Mouse (Mus musculus) cerebellum, adult 11-12 months (tissue): ENCODE results near the gene Hacd3.
A peak's percentile ranks its signal among the peaks of the same experiment; 100 is the strongest.
"Not testable (repeated sequence)": the region's sequence is repeated elsewhere in the genome, so short reads cannot be mapped to it uniquely, and the experiment has no call there.

Experiments
- DNase-seq: peaks from one replicate; pipeline ENCODE4 v3.0.0; 2022

Hacd3 gene

GRCm38 (mm10) chr9:65016978-65017827 lies 4.3 kb downstream of the Hacd3 start:
- no peak for DNase-seq

GRCm38 (mm10) chr9:65016241-65016977 lies 5.1 kb downstream of the Hacd3 start:
- no peak for DNase-seq

GRCm38 (mm10) chr9:65015461-65016222 lies 5.9 kb downstream of the Hacd3 start:
- DNase-seq: no peak

GRCm38 (mm10) chr9:65011304-65011703 lies 10.2 kb downstream of the Hacd3 start:
- no peak for DNase-seq

- no peak for DNase-seq
Measured at GRCm38 (mm10) chr9:65010632-65011031, 10.9 kb downstream of the Hacd3 start.

GRCm38 (mm10) chr9:65005737-65006136 lies 15.8 kb downstream of the Hacd3 start:
- DNase-seq: no peak

GRCm38 (mm10) chr9:65001481-65001880 lies 20.0 kb downstream of the Hacd3 start:
- DNase-seq: no peak

GRCm38 (mm10) chr9:64995464-64995863 lies 26.0 kb downstream of the Hacd3 start:
- DNase-seq: not testable (repeated sequence)

GRCm38 (mm10) chr9:64990291-64990690 lies 31.2 kb downstream of the Hacd3 start:
- no peak for DNase-seq

GRCm38 (mm10) chr9:64988443-64988842 lies 33.0 kb downstream of the Hacd3 start:
- DNase-seq: no peak

GRCm38 (mm10) chr9:64987651-64988050 lies 33.8 kb downstream of the Hacd3 start:
- no peak for DNase-seq

GRCm38 (mm10) chr9:64985807-64986206 lies 35.7 kb downstream of the Hacd3 start:
- no peak for DNase-seq

- DNase-seq: no peak
Measured at GRCm38 (mm10) chr9:64985037-64985794, 36.3 kb downstream of the Hacd3 start.

GRCm38 (mm10) chr9:64981904-64982303 lies 39.6 kb downstream of the Hacd3 start:
- DNase-seq: no peak

- no peak for DNase-seq
Measured at GRCm38 (mm10) chr9:64980548-64980947, 40.9 kb downstream of the Hacd3 start.

- no peak for DNase-seq
Measured at GRCm38 (mm10) chr9:64960978-64961320, 60.5 kb downstream of the Hacd3 start.

GRCm38 (mm10) chr9:64960117-64960977 lies 61.1 kb downstream of the Hacd3 start, which contains the start of gene Ints14:
Gene Ints14, plus strand, starts transcription at chr9:64960905.
- DNase-seq: peak; percentile 93

GRCm38 (mm10) chr9:64957276-64957675 lies 64.2 kb downstream of the Hacd3 start:
- no peak for DNase-seq

- no peak for DNase-seq
Measured at GRCm38 (mm10) chr9:64956337-64956736, 65.2 kb downstream of the Hacd3 start.

- no peak for DNase-seq
Measured at GRCm38 (mm10) chr9:64953190-64953589, 68.3 kb downstream of the Hacd3 start.

- no peak for DNase-seq
Measured at GRCm38 (mm10) chr9:64952055-64952454, 69.4 kb downstream of the Hacd3 start.
